Mouse (Mus musculus) lung, postnatal 0 days (tissue): ENCODE results near the gene Gm340.

Experiments
- CTCF ChIP-seq: IDR thresholded peaks from 2 replicates; pipeline ENCODE4 v1.5.1; 2016; ENCODE audit warnings: antibody characterized with exemption, mild to moderate bottlenecking
- EP300 ChIP-seq: IDR thresholded peaks from 2 replicates; pipeline ENCODE4 v1.6.1; 2016; ENCODE audit warnings: antibody characterized with exemption, mild to moderate bottlenecking, control low read depth

DNA sequence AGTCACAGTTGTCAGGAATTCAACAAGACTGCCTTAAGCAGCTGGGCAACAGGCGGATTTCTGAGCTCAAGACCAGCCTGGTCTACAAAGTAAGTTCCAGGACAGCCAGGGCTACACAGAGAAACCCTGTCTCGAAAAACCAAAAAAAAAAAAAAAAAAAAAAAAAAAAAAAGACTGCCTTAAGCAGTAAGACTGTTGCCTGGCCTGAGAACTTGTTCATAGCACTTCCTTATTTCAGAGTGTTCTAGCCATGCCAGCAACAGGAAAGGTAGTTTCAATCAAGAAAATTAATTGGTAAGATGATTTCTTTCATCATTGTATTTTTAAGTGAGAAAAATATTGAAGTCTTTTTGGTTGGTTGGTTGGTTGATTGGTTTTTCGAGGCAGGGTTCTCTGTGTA lies 48.1 kb upstream of the Gm340 start:
- no peak for TF ChIP-seq CTCF
- no peak for TF ChIP-seq EP300
